Mouse (Mus musculus) C2C12 (cell line): Measurements from ENCODE around the gene Itpkc. TPM values are rescaled to one million over a fixed set of nuclear protein-coding genes. Genes with fewer than 3 reads are reported as not detected.

Experiments
- H3K27me3 ChIP-seq: one replicate; pipeline ENCODE4 v1.6.1; 2011; ENCODE audit not compliant: control insufficient read depth, insufficient read depth, insufficient read length
- H3K36me3 ChIP-seq: one replicate; pipeline ENCODE4 v1.6.1; 2011; ENCODE audit not compliant: control insufficient read depth, insufficient read depth
- H3K4me3 ChIP-seq: one replicate; pipeline ENCODE4 v1.5.1; 2011; ENCODE audit warnings: mild to moderate bottlenecking, control low read depth; ENCODE audit not compliant: poor library complexity, insufficient read depth, severe bottlenecking
- H3K79me2 ChIP-seq: one replicate; pipeline ENCODE4 v1.6.1; 2011; ENCODE audit not compliant: control insufficient read depth, insufficient read depth
- H3K79me3 ChIP-seq: one replicate; pipeline ENCODE4 v1.6.1; 2011; ENCODE audit warnings: low read depth, control low read depth
- H3ac ChIP-seq: one replicate; pipeline ENCODE3; 2011; ENCODE audit warnings: low read depth; ENCODE audit not compliant: control insufficient read depth, insufficient read length
- CEBPB ChIP-seq: IDR thresholded peaks from one replicate; pipeline ENCODE4 v1.6.1; 2011; ENCODE audit warnings: low read depth, mild to moderate bottlenecking, control low read depth, moderate library complexity
- CTCF ChIP-seq: IDR thresholded peaks from one replicate; pipeline ENCODE4 v1.5.1; 2011; ENCODE audit not compliant: control insufficient read depth, insufficient read depth, insufficient read length
- FOSL1 ChIP-seq: IDR thresholded peaks from one replicate; pipeline ENCODE4 v1.8.0; 2011; ENCODE audit warnings: mild to moderate bottlenecking, low read length; ENCODE audit not compliant: poor library complexity, insufficient read depth, severe bottlenecking
- MAX ChIP-seq: IDR thresholded peaks from one replicate; pipeline ENCODE4 v1.6.1; 2011; ENCODE audit warnings: mild to moderate bottlenecking, control low read depth
- MYOD1 ChIP-seq: IDR thresholded peaks from one replicate; pipeline ENCODE4 v1.6.1; 2011; ENCODE audit warnings: low read depth; ENCODE audit not compliant: control insufficient read depth, insufficient read length
- MYOG ChIP-seq: IDR thresholded peaks from one replicate; pipeline ENCODE4 v1.6.1; 2011; ENCODE audit not compliant: control insufficient read depth, insufficient read length; ENCODE audit errors: extremely low read depth
- USF1 ChIP-seq: IDR thresholded peaks from one replicate; pipeline ENCODE4 v1.6.1; 2011; ENCODE audit warnings: low read depth, mild to moderate bottlenecking, control low read depth, moderate library complexity
- polyA plus RNA-seq: library from polyadenylated mRNA; unstranded; fragments of >200 nt; fragmentation: generic; extraction: Trizol; gene quantifications from one replicate; pipeline ENCODE4 v1.2.1, GENCODE M21; 2012; ENCODE audit warnings: missing spikeins

Itpkc gene
- polyA plus RNA-seq, 1 experiment: 5.7 TPM

DNA sequence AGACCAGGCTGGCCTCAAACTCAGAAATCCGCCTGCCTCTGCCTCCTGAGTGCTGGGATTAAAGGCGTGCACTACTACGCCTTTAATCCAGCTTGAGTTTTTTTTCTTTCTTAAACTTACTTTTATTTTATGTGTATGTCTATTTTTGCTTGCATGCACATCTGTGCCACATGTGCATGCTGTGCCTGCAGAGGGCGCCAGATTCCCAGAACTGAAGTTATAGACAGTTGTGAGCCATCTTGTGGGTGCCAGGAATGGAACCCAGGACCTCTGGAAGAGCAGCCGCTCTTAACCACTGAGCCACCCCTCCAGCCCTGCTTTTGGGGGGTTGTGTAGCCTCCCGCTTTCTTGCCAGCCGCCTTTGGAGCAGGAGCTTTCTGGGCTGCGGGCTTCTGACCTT is 43.0 kb upstream of the Itpkc start:
- Histone ChIP-seq H3K4me3 (no peak overlapping the region), H3K79me3 (no peaks in the 10 kb centered on the region), H3K27me3 (no peaks in the 10 kb centered on the region), H3K36me3 (no peaks in the 10 kb centered on the region), H3ac (no peak overlapping the region), H3K79me2 (no peaks in the 10 kb centered on the region)
- no peak for TF ChIP-seq FOSL1
- no peak for TF ChIP-seq USF1
- no peak for TF ChIP-seq CTCF
- no peak for TF ChIP-seq MYOG
- no peak for TF ChIP-seq MAX
- TF ChIP-seq CEBPB: no peak

DNA sequence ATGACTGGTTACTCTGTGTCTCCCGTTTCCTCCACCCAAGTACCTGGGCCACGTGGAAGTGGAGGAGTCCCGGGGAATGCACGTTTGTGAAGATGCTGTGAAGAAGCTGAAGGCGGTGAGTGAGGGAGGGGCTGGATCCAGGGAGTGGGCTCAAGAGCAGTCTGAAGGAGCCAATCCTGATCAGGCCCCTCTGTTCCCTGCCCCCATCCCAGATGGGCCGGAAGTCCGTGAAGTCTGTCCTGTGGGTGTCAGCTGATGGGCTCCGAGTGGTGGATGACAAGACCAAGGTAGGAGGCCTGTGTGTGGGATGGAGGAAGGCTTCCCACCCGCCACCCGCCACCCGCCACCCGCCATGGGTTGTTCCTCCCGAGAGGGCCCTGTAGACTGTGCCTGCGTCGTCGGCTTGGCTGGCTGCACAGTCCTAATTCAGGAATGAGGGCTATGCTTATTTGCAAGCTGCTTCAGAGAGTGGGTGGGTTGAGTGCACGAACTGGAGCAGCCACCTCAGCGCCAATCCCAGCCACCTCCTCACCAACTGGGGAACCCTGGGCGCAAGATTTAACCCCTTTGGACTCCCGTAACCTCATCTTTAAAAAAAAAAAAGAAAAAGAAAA is 38.2 kb upstream of the Itpkc start:
- Histone ChIP-seq H3K79me3 (no peaks in the 10 kb centered on the region), H3K27me3 (no peaks in the 10 kb centered on the region), H3ac (no peak overlapping the region), H3K79me2 (no peaks in the 10 kb centered on the region), H3K36me3 (no peaks in the 10 kb centered on the region), H3K4me3 (no peak overlapping the region)
- TF ChIP-seq MYOG (no peak), FOSL1 (no peak)

DNA sequence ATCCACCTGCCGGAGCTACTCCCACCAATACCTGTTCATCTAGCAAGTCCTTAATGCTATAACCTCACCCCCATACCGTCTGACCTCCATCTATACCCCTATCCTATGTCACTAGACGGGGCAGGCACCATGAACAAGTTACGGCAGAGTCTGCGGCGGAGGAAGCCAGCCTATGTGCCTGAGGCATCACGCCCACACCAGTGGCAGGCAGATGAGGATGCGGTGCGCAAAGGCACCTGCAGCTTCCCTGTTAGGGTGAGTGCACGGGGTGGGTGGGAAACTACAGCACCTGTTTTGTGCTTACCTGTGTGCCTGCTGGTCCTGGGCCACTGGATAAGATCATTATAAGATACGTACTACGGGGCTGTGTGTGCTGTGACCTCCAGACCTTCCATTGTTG is 36.3 kb upstream of the Itpkc start:
- H3K36me3 ChIP-seq: no peaks in the 10 kb centered on the region
- no peak overlapping the region for H3ac ChIP-seq
- no peaks in the 10 kb centered on the region for H3K79me3 ChIP-seq
- H3K27me3 ChIP-seq: no peaks in the 10 kb centered on the region
- no peak overlapping the region for H3K4me3 ChIP-seq
- H3K79me2 ChIP-seq: peaks cover 5% of the 10 kb centered on the region
- TF ChIP-seq CTCF (no peak), FOSL1 (no peak), CEBPB (no peak), MAX (no peak), MYOG (no peak), USF1 (no peak), MYOD1 (no peak)

DNA sequence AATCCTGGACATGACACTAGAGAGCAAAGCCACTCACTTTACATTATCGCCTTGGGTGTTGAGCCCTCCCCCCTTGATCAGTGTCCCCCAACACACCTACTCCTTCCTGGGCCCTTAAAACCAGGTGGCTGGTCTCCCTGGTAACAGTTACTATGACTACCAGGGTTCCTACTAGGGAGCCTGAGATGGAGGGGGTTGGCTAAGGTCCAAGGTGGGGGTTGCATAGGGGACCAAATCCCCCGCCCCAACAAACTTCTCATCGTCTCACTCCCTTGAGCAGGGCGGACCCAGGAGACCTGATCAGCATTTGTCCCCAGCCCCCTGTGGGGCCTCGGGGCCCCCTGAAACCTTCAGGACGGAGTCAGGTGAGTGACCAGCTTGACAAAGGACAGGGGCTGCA is 33.4 kb upstream of the Itpkc start:
- H3K27me3 ChIP-seq: no peaks in the 10 kb centered on the region
- H3ac ChIP-seq: no peak overlapping the region
- H3K79me3 ChIP-seq: no peaks in the 10 kb centered on the region
- no peak overlapping the region for H3K4me3 ChIP-seq
- TF ChIP-seq USF1: no peak
- no peak for TF ChIP-seq MYOD1
- no peak for TF ChIP-seq CTCF
- TF ChIP-seq FOSL1: no peak
- TF ChIP-seq MYOG: no peak
- no peak for TF ChIP-seq MAX
- no peak for TF ChIP-seq CEBPB
- no peaks in the 10 kb centered on the region for H3K36me3 ChIP-seq
- peaks cover 5% of the 10 kb centered on the region for H3K79me2 ChIP-seq

DNA sequence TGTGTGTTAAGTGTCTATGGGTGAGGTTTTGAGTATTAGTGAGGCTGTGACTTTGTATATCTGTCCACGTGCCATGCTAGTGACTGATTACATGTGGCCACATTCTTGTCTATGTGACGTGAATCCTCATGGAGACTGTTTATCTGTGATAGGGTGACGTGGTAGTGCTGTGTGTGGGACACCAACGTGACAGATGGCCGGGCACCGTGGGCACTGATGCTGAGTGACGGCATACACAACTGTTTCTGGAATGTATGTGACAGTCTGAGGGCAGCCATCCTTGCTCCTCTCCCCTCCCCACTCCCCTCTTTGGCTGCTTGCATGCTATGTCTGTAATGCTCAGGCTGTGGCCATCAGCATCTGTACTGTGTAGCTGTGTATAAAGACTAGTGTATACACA is 32.4 kb upstream of the Itpkc start:
- no peaks in the 10 kb centered on the region for H3K79me3 ChIP-seq
- no peaks in the 10 kb centered on the region for H3K27me3 ChIP-seq
- no peak overlapping the region for H3K4me3 ChIP-seq
- TF ChIP-seq FOSL1: no peak
- no peak for TF ChIP-seq USF1
- no peak for TF ChIP-seq CEBPB
- no peak for TF ChIP-seq MYOD1
- TF ChIP-seq CTCF: no peak
- H3ac ChIP-seq: no peak overlapping the region
- H3K36me3 ChIP-seq: no peaks in the 10 kb centered on the region
- H3K79me2 ChIP-seq: peaks cover 5% of the 10 kb centered on the region

DNA sequence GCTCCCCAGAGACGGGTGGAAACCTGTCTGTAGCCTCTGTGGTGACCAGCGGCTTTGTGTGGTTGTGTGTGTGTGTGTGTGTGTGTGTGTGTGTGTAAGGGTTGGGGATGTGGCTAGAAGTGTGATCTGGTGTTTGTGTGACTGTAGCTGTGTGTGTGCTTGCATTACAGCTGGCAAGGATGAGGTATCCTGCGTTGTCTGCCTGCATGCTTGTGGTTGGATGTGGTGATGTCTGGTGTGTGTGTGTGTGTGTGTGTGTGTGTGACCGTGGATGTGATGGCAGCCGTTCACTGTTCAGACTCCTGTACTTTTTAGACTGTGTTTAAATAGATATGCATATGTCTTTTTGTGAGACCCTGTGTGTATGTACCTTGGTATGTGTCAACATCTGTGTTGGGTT is 31.3 kb upstream of the Itpkc start:
- TF ChIP-seq FOSL1 (no peak), MYOD1 (peak; percentile 29)
- H3K36me3 ChIP-seq: no peaks in the 10 kb centered on the region
- H3ac ChIP-seq: peak overlapping the region; percentile 54
- H3K79me2 ChIP-seq: peaks cover 5% of the 10 kb centered on the region
- no peaks in the 10 kb centered on the region for H3K79me3 ChIP-seq
- H3K27me3 ChIP-seq: no peaks in the 10 kb centered on the region
- no peak overlapping the region for H3K4me3 ChIP-seq
